In genomic region chr8:105441433-105441832, GRCm38 (mm10) we compare ENCODE assay signal across 10 mouse cellular contexts. TPM values are rescaled to one million over a fixed set of nuclear protein-coding genes. Genes with fewer than 3 reads are reported as not detected.
DNase-seq lines count a peak whose midpoint lies in the region; ATAC-seq and TF ChIP-seq lines count a peak whose summit lies in the region.
"Had no signal": no experiment of that assay in that cellular context is flagged by ENCODE, and none has a peak within 500 bp of the region (broad histone marks: within the 10 kb centered on the region; RNA-seq: fewer than 3 reads in every experiment).

No protein-coding gene starts in this region.

- H3K36me3 ChIP-seq in kidney, adult 2 months (ENCODE audit: control insufficient read depth, insufficient read depth, low read length) = no peaks in the 10 kb centered on the region
- no peaks in the 10 kb centered on the region for H3K36me3 ChIP-seq in kidney, embryonic 15.5 days
- H3K36me3 ChIP-seq: neural tube, embryonic 13.5 days had no signal

- H3K4me2 ChIP-seq in kidney, embryonic 15.5 days = no peak overlapping the region
- H3K4me2 ChIP-seq: neural tube, embryonic 13.5 days had no signal

- peak; percentile 20 to 54 for DNase-seq in adrenal gland, adult (ENCODE audit: inconsistent age in 2 of 2, low spot score in 1 of 2)
- DNase-seq in adrenal gland, postnatal 4 days (ENCODE audit: low spot score in 2 of 2) = no peak
- DNase-seq in kidney, adult 2 months = peak; percentile 23
- peak; percentile 81 for DNase-seq in R1 (ENCODE audit: low read depth, low spot score)
- DNase-seq in heart, postnatal 4 days = peak; percentile 75
- DNase-seq in lung, postnatal 14 days = peak; percentile 78
- peak; percentile 84 for DNase-seq in thymus, postnatal 4 days

- no peaks in the 10 kb centered on the region for H3K4me1 ChIP-seq in kidney, adult 2 months (ENCODE audit: control insufficient read depth, insufficient read depth, low read length)
- peaks cover 8% of the 10 kb centered on the region for H3K4me1 ChIP-seq in kidney, embryonic 15.5 days

- no peaks in the 10 kb centered on the region; the same call in 1 of the 2 replicates for H3K27me3 ChIP-seq in kidney, adult 2 months (replicated peaks; ENCODE audit: control insufficient read depth, insufficient read depth, low read length)
- H3K27me3 ChIP-seq in kidney, embryonic 15.5 days = no peaks in the 10 kb centered on the region
- H3K27me3 ChIP-seq: neural tube, embryonic 13.5 days had no signal

- H3K4me3 ChIP-seq in kidney, adult 2 months (ENCODE audit: insufficient read depth, low read depth, low read length) = no peak overlapping the region
- H3K4me3 ChIP-seq in kidney, embryonic 15.5 days (replicated peaks) = no peak overlapping the region
- H3K4me3 ChIP-seq: neural tube, embryonic 13.5 days had no signal

- no peak; the same call in 1 of the 2 replicates for TF ChIP-seq CTCF in kidney, adult 2 months (conservative IDR thresholded peaks at IDR 0.05; ENCODE audit: insufficient read depth, insufficient read length, low read depth, low read length)

- H3K9me3 ChIP-seq in kidney, embryonic 15.5 days (replicated peaks) = no peaks in the 10 kb centered on the region
- H3K9me3 ChIP-seq: neural tube, embryonic 13.5 days had no signal

- TF ChIP-seq POLR2A in kidney, adult 2 months (IDR thresholded peaks at IDR 0.05; ENCODE audit: low read depth, low read length) = no peak

- ATAC-seq in kidney, embryonic 15.5 days (replicated peaks; ENCODE audit: low FRiP score) = no peak

- 13% methylated on average over 6 of the region's 6 CpGs for WGBS in kidney, adult 2 months
- 7% methylated on average over 6 of the region's 6 CpGs for WGBS in kidney, embryonic 15.5 days

- H3K27ac ChIP-seq in kidney, adult 2 months (ENCODE audit: insufficient read depth, low read depth, low read length) = no peak overlapping the region
- no peak overlapping the region for H3K27ac ChIP-seq in kidney, embryonic 15.5 days
- H3K27ac ChIP-seq: neural tube, embryonic 13.5 days had no signal

- H3K9ac ChIP-seq in kidney, embryonic 15.5 days = no peak overlapping the region
- H3K9ac ChIP-seq: neural tube, embryonic 13.5 days had no signal

RNA-seq across cellular contexts. Expression of gene Lrrc36, which starts 28.1 kb away (rescaled TPM):
- 1 to 10 TPM; 5.4 to 6.4 TPM for total RNA-seq in adrenal gland, postnatal 4 days (2021)
- polyA plus RNA-seq in kidney, adult 2 months (2012; rRNA removed) = 0.33 and 0.45 TPM in 2 replicates
- 0.18 and 0.22 TPM in 2 replicates for polyA plus RNA-seq in kidney, embryonic 15.5 days (2015; fragmentation: Nextera tagmentation; extraction: Ambion mirVana)
- total RNA-seq in heart, postnatal 4 days (2021) = under 1 TPM; 0.50 to 0.93 TPM
- polyA plus RNA-seq: C2C12 had no signal

RNA-seq across cellular contexts. Expression of gene Kctd19, which starts 28.1 kb away (rescaled TPM):
- not detected for total RNA-seq in adrenal gland, postnatal 4 days (2021)
- polyA plus RNA-seq in kidney, adult 2 months (2012; rRNA removed) = 0.08 and 0.17 TPM in 2 replicates
- polyA plus RNA-seq in kidney, embryonic 15.5 days (2015; fragmentation: Nextera tagmentation; extraction: Ambion mirVana) = not detected in 2 replicates
- not detected for total RNA-seq in heart, postnatal 4 days (2021)
- polyA plus RNA-seq: neural tube, embryonic 13.5 days had no signal

RNA-seq across cellular contexts. Expression of gene Tppp3, which starts 29.9 kb away (rescaled TPM):
- 10 to 100 TPM; 88.4 to 89.4 TPM for total RNA-seq in adrenal gland, postnatal 4 days (2021)
- 11.9 and 19.3 TPM in 2 replicates for polyA plus RNA-seq in kidney, adult 2 months (2012; rRNA removed)
- polyA plus RNA-seq in kidney, embryonic 15.5 days (2015; fragmentation: Nextera tagmentation; extraction: Ambion mirVana) = 30.7 and 38.3 TPM in 2 replicates
- 10 to 100 TPM; 44.4 to 46.1 TPM for total RNA-seq in heart, postnatal 4 days (2021)

RNA-seq across cellular contexts. Expression of gene Zdhhc1, which starts 55.3 kb away (rescaled TPM):
- total RNA-seq in adrenal gland, postnatal 4 days (2021) = 10 to 100 TPM; 26.2 to 28.6 TPM
- polyA plus RNA-seq in kidney, adult 2 months (2012; rRNA removed) = 47.6 and 57.7 TPM in 2 replicates
- polyA plus RNA-seq in kidney, embryonic 15.5 days (2015; fragmentation: Nextera tagmentation; extraction: Ambion mirVana) = 39.2 and 43.7 TPM in 2 replicates
- 10 to 100 TPM; 14.6 to 15.9 TPM for total RNA-seq in heart, postnatal 4 days (2021)

Comparison
In these comparisons a context has a peak if more than half of its experiments do, and no peak if none do; other contexts are left out.
1. DNase-seq: peak in adrenal gland, adult (2 of 2), kidney, adult 2 months (single experiment), R1 (single experiment), heart, postnatal 4 days (single experiment), lung, postnatal 14 days (single experiment) and thymus, postnatal 4 days (single experiment); none in adrenal gland, postnatal 4 days (0 of 2).